Mouse (Mus musculus): ENCODE data around the gene Clip4. TPM values are rescaled to one million over a fixed set of nuclear protein-coding genes. Genes with fewer than 3 reads are reported as not detected.
"Not testable (repeated sequence)": the region's sequence is repeated elsewhere in the genome, so short reads cannot be mapped to it uniquely, and the experiment has no call there.

Clip4 gene
- 4.0 and 4.5 TPM in 2 replicates for polyA plus RNA-seq (2012; ENCODE audit: insufficient read depth, insufficient read length, missing spikeins)

DNA sequence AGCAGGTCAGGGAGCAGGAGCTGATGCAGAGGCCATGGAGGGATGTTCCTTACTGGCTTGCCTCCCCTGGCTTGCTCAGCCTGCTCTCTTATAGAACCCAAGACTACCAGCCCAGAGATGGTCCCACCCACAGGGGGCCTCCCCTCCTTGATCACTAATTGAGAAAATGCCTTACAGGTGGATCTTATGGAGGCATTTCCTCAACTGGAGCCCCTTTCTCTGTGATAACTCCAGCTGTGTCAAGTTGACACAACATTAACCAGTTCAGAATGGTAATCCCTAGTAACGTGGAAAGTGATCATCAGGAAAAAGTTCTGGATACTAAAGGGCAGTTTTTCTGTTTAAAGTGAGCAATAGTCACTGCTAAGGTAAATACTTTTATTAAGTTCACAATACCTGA lies at the start of gene Clip4:
Clip4 (plus strand) TSS at position 301 of the 400 bp plus-strand sequence.
- H3K27ac ChIP-seq (replicated peaks; ENCODE audit: low read depth, low read length); H3K4me3 ChIP-seq (ENCODE audit: insufficient read depth, low read depth, low read length); H3K4me1 ChIP-seq (ENCODE audit: control insufficient read depth, insufficient read depth, insufficient read length, low read length): not testable (repeated sequence)

DNA sequence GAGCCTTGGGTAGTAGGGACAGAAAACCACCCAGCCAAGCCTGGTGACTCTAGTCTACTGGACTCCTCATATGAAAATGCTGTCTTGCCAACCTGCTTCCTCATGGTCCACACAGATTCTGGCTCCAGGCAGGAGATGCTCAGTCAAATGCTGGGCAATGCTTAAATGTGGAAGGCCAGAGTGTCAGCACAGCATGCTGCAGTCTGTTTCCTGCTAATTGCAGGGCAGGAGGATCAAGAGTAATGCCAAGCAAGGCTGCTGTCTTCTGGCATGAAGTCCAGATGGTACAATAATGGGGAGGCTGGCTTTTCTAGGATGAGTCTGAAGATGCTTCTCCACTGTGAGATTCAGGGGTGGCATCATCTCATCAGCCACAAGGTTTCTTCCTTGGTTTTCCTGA lies 47.8 kb upstream of the Clip4 start:
- Histone ChIP-seq H3K4me3 (ENCODE audit: insufficient read depth, low read depth, low read length) (no peak overlapping the region), H3K4me1 (ENCODE audit: control insufficient read depth, insufficient read depth, insufficient read length, low read length) (no peaks in the 10 kb centered on the region), H3K27ac (replicated peaks; ENCODE audit: low read depth, low read length) (no peak overlapping the region)

DNA sequence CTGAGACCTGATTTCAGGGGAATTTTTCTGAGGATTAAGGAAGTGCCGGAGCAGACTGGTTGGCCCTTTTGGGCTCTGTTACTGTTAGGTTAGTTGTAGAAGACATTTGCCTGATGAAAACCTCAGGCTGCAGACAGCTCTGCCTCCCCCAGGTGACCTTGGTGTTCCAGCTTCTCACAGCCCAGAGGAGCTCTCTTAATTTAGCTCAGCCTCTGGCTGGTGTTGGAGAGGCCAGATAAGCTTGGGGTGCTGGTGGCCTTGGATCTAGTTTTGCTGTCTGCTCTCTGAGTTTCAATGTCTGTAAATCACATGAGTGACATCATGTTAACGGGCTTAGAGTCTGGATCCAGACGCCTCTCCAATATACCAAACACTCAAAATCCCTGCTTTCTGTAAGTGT lies 47.3 kb upstream of the Clip4 start:
- Histone ChIP-seq H3K27ac (replicated peaks; ENCODE audit: low read depth, low read length) (no peak overlapping the region), H3K4me1 (ENCODE audit: control insufficient read depth, insufficient read depth, insufficient read length, low read length) (no peaks in the 10 kb centered on the region), H3K4me3 (ENCODE audit: insufficient read depth, low read depth, low read length) (no peak overlapping the region)

DNA sequence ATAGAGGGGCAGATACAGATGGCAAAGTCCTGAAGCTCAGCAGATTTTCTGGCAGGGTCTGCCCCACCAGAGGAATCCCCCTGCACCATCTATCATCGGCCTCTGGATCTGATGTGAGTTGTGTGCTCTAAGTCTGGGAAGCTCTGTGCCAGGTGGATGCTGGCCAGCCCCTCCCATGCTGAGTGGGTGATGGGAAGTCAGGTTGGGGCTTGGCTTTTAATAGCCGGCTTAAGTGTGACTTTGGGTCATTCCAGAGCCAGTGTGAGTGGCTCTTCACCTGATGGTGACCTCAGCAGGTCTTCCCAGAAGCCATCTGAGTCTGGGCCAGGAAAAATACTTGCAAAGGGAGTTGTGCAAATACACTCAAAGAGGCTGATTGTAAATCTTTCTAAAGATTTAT lies 37.6 kb upstream of the Clip4 start:
- no peak overlapping the region for H3K27ac ChIP-seq (replicated peaks; ENCODE audit: low read depth, low read length)
- no peaks in the 10 kb centered on the region for H3K4me1 ChIP-seq (ENCODE audit: control insufficient read depth, insufficient read depth, insufficient read length, low read length)
- H3K4me3 ChIP-seq (ENCODE audit: insufficient read depth, low read depth, low read length), result no peak overlapping the region

DNA sequence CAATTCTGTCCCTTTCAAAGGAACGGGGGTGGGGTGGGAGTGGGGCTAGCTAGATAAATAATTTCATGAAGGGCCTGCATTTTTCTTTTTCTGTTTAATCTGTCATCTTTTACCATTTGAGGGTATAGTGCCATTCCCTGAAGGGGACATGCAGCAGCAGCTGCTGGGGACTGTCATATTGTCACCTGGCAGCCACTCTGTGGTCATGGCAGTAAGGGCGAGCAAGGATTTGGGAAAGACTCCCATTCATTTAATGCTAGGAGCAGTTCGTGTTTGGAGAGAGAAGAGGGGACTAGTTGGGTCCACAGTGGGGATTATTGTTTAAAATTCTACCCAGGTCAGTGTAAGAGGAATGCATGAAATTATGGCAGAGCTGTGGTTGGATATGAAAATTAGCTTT lies 31.8 kb upstream of the Clip4 start:
- Histone ChIP-seq H3K27ac (replicated peaks; ENCODE audit: low read depth, low read length) (no peak overlapping the region), H3K4me1 (ENCODE audit: control insufficient read depth, insufficient read depth, insufficient read length, low read length) (no peaks in the 10 kb centered on the region), H3K4me3 (ENCODE audit: insufficient read depth, low read depth, low read length) (no peak overlapping the region)

DNA sequence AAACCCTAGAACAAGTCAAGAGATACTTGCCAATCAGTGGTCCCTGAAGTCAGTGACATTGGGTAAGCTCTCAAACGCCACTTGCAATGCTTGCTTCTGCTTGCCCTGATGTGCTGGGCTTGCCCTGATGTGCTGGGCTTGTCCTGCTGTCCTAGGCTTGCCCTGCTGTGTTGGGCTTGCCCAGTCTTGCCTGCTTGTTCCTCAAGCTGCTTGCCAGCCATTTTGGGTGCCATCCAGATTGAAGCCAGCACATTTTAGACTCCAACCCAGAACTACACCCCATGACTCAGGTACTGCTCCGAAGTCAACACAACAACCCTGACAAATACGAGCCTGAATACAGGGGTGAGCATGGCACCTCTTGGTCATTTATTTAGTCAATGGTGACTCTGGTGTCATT lies 26.1 kb upstream of the Clip4 start:
- H3K4me1 ChIP-seq (ENCODE audit: control insufficient read depth, insufficient read depth, insufficient read length, low read length), result no peaks in the 10 kb centered on the region
- no peak overlapping the region for H3K27ac ChIP-seq (replicated peaks; ENCODE audit: low read depth, low read length)
- no peak overlapping the region for H3K4me3 ChIP-seq (ENCODE audit: insufficient read depth, low read depth, low read length)

DNA sequence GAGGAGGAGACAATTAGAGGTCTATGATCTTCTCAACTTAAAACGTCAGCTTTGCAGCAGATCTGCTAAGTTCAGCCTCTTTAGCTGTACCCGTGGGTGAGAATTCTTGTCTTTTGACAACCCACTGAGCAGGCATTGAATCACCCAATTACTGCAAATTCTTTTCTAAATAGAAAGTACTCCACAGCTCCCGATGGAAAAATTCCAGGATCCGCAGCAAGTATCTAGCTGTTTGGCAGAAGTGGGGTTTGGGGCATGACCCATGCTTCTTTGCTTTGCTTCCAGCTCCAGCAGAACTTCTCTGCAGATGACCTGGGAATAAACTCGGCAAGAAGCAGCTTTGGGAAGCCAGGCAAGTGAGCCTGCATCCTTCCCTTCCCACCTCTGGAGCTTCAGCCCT lies 25.3 kb upstream of the Clip4 start:
- Histone ChIP-seq H3K4me3 (ENCODE audit: insufficient read depth, low read depth, low read length) (no peak overlapping the region), H3K4me1 (ENCODE audit: control insufficient read depth, insufficient read depth, insufficient read length, low read length) (no peaks in the 10 kb centered on the region), H3K27ac (replicated peaks; ENCODE audit: low read depth, low read length) (no peak overlapping the region)

DNA sequence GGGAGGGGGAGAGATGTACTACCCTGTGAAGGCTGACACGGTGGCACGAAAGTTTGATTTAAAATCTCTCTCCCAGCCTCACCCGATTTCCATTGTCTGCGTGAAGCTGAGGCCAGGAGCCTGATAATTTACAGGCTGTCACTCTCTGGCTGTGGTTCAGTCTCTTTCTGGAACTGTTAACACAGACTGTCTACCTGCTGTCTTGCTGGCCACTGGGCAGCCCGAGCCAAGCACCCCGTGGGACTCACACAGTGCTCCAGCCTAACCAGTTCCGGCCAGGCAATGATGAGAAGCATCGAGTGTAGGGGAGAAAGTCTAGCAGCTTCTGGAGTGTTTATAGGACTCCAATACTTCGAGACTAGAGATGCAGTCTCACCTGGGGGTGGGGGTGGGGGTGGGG lies 22.2 kb upstream of the Clip4 start:
- H3K4me1 ChIP-seq (ENCODE audit: control insufficient read depth, insufficient read depth, insufficient read length, low read length), result no peaks in the 10 kb centered on the region
- no peak overlapping the region for H3K27ac ChIP-seq (replicated peaks; ENCODE audit: low read depth, low read length)
- H3K4me3 ChIP-seq (ENCODE audit: insufficient read depth, low read depth, low read length), result no peak overlapping the region

DNA sequence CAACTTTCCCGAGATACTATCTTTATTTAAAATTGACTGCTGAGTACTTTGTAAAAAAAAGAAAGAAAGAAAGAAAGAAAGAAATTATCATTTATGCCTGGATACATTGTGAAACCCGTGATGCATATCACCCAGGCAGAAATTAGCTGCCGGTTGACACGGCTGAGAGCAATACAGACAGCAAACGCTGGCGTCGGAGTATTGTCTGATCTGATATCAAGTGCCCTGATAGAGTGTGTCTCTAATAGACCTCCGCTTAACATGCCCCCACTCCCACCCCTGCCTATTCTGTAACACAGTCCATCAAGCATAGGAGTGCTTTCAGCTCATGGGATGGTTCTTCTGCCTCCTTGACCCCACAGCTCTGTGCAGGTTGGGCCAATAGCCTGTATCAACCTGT lies 20.7 kb upstream of the Clip4 start:
- Histone ChIP-seq H3K4me3 (ENCODE audit: insufficient read depth, low read depth, low read length) (no peak overlapping the region), H3K27ac (replicated peaks; ENCODE audit: low read depth, low read length) (no peak overlapping the region), H3K4me1 (ENCODE audit: control insufficient read depth, insufficient read depth, insufficient read length, low read length) (no peaks in the 10 kb centered on the region)

DNA sequence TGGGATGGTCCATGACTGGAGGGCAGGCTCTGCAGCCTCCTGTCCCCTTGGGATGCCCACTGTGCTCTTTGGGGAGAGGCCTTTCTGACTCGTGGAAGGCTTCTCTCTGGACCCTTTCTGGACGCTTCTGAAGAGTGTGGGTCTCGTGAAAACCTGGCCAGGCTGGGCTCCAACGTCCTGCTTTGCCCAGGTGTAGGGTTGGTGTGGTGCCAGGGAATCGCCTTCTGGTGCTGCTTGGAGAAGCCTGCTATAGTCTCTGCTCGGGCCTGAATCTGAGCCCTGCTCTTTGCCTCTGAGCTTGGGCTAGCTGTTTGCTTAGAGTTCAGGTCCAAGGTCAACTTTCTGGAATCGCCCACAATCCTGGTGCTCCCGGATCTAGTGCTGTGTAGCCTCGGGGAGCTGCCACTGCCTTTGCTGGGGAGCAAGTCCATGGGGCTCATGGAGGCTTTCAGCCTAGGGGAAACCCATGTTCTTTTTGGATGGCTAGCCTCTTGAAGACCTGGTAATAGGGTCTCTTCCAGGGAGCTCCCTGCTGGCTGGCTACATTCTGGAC lies 18.6 kb upstream of the Clip4 start:
- Histone ChIP-seq H3K4me1 (ENCODE audit: control insufficient read depth, insufficient read depth, insufficient read length, low read length) (no peaks in the 10 kb centered on the region), H3K27ac (replicated peaks; ENCODE audit: low read depth, low read length) (no peak overlapping the region), H3K4me3 (ENCODE audit: insufficient read depth, low read depth, low read length) (no peak overlapping the region)

DNA sequence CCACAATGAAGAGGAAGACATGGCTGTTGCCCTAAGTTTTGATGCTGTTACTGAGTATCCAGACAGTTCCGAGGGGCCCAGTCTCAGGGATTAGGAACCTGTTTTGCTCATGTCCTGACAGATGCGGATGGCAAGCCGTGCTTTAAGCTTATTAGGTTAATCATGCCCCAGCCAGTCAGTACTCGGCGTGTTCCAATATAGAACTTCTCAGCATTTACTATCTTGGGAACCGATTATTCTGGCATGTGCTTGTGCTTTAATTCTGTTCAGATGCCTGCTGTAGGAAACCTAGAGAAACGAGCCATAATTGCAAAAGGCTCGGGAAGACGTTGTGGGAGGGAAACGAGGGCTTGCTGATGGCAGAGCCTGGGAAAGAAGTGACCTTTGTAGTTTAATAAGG lies 15.4 kb upstream of the Clip4 start, which contains the start of gene Pcare:
Pcare (minus strand) TSS at position 64 of the 400 bp plus-strand sequence.
- Histone ChIP-seq H3K27ac (replicated peaks; ENCODE audit: low read depth, low read length) (no peak within 1 kb of the TSS), H3K4me3 (ENCODE audit: insufficient read depth, low read depth, low read length) (no peak within 1 kb of the TSS), H3K4me1 (ENCODE audit: control insufficient read depth, insufficient read depth, insufficient read length, low read length) (no peaks in the 10 kb centered on the region)

DNA sequence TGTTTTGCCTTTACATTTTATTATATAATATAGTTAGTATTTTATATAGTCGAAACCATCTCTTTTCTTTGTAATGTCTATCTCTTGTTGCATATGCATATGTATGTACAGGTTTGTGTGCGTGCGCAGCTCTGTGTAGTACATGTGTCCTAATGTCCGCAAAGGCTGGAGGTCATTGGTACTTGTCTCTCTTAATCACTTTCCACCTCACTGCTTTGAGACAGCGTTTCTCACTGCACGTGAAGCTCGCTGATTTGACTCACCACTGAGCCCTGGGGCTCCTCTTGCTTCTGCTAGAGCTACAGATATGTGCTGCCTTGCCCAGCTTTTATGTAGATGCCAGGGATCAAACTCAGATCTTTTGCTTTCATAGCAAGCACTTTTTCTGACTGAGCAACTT lies 7.7 kb upstream of the Clip4 start:
- H3K4me1 ChIP-seq (ENCODE audit: control insufficient read depth, insufficient read depth, insufficient read length, low read length), result no peaks in the 10 kb centered on the region
- no peak overlapping the region for H3K4me3 ChIP-seq (ENCODE audit: insufficient read depth, low read depth, low read length)

DNA sequence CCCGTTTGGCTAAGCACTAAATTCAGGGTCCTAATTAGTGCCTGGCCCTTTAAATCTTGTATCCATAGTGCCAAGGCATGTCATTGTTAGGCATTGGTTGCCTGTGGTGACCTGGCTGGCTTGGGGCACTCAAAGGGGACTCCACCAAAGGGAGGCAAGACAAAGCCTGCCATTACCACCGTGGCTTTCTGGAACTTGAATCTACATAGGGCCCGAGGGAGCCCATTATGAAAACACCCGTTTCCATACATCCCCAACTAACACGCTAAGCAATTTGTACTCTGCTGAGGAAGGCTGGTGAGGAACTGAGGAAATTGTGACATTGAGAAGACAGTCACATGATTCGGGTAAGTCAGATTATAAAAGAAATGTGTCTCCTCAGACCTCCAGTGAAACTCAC lies 1.3 kb downstream of the Clip4 start:
- Histone ChIP-seq H3K27ac (replicated peaks; ENCODE audit: low read depth, low read length) (no peak overlapping the region), H3K4me3 (ENCODE audit: insufficient read depth, low read depth, low read length) (no peak overlapping the region), H3K4me1 (ENCODE audit: control insufficient read depth, insufficient read depth, insufficient read length, low read length) (no peaks in the 10 kb centered on the region)

More for the DNA sequence above, 7.7 kb upstream of the Clip4 start:
- no peak overlapping the region for H3K27ac ChIP-seq (replicated peaks; ENCODE audit: low read depth, low read length)

DNA sequence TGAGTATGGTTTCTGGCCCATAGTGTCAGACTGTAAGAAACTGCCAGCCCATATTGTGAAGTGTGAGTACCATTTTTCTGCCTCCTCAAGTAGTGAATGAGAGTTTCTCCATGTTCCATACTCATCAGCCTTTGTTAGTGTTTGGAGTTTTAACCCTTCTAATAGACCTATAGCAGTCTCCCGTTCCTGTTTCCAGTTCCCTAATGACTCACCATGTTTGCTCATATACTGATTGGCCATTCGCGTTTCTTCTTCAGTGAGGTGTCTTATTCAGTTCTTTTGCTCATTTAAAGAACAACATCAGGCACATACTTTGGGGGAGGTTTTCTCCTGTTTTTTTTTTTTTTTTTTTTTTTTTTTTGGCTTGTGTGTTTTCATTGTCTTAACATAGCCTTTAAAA lies 2.4 kb downstream of the Clip4 start:
- Histone ChIP-seq H3K27ac (replicated peaks; ENCODE audit: low read depth, low read length) (no peak overlapping the region), H3K4me3 (ENCODE audit: insufficient read depth, low read depth, low read length) (no peak overlapping the region), H3K4me1 (ENCODE audit: control insufficient read depth, insufficient read depth, insufficient read length, low read length) (no peaks in the 10 kb centered on the region)

DNA sequence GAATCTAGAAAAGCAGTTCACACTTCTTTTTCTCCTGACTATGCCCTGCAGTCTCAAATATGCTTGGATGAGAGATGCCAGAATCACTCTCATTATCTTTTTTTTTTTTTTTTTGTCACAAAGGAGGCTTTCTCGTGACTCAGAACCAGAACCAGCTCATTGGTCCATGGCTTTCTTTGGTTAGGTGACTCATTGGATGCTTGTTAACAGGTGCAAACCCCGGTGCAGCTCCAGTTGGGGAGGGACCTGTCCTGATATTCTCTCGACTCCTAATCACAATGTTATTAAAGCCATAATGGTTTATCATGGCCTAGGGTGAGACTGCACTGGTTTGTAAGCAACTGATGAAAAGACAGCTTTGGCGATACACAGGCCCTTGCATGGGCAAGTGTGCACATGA lies 5.9 kb downstream of the Clip4 start:
- no peak overlapping the region for H3K27ac ChIP-seq (replicated peaks; ENCODE audit: low read depth, low read length)
- H3K4me1 ChIP-seq (ENCODE audit: control insufficient read depth, insufficient read depth, insufficient read length, low read length), result no peaks in the 10 kb centered on the region
- H3K4me3 ChIP-seq (ENCODE audit: insufficient read depth, low read depth, low read length), result no peak overlapping the region

DNA sequence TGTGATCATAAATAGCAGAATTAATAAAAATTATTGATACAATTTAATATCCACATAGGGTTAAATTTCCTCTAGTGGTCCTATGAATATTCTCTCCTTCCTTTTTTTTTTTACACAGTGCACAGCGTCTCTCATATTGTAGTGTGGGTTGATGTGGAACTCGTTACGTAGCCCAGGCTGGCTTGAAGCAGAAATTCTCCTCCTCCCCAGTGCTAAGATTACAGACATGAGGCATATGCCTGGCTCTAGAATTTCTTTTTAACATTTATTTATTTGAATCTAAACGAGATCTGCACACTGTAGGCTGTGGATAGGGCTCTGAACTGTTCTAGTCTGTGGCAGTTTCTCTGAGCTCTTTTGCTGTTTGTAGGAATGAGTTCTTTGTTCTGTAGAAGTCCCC lies 7.0 kb downstream of the Clip4 start:
- Histone ChIP-seq H3K4me3 (ENCODE audit: insufficient read depth, low read depth, low read length) (no peak overlapping the region), H3K27ac (replicated peaks; ENCODE audit: low read depth, low read length) (no peak overlapping the region), H3K4me1 (ENCODE audit: control insufficient read depth, insufficient read depth, insufficient read length, low read length) (no peaks in the 10 kb centered on the region)

DNA sequence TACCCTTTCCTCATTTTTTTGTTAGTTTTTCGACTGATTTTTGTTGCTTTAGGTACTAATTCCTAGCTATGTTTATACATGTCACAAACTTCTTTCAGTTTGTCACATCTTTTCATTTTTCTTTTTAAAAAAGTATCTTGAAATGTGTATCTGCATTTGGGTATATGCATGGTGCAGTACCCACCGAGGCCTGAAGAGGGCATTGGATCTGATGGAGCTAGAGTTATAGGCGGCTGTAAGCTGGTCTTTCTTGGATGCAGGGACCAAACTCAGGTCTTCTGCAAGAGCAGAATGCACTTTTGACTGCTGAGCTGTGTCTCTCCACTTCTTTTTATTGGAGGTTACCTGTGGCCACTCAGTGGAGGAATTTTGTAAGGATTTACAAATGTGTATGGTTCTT lies 10.4 kb downstream of the Clip4 start:
- Histone ChIP-seq H3K4me3 (ENCODE audit: insufficient read depth, low read depth, low read length) (no peak overlapping the region), H3K27ac (replicated peaks; ENCODE audit: low read depth, low read length) (no peak overlapping the region), H3K4me1 (ENCODE audit: control insufficient read depth, insufficient read depth, insufficient read length, low read length) (no peaks in the 10 kb centered on the region)

All from brown adipose tissue, adult 24 weeks (tissue).